Mouse (Mus musculus): ENCODE data around the gene Ccdc169.

Ccdc169 gene

GRCm38 (mm10) chr3:55203621-55204020, 66.5 kb downstream of the Ccdc169 start:
- peak; percentile 74 for DNase-seq

GRCm38 (mm10) chr3:55206413-55206812, 69.3 kb downstream of the Ccdc169 start:
- no peak for DNase-seq

GRCm38 (mm10) chr3:55207665-55208064, 70.5 kb downstream of the Ccdc169 start:
- no peak for DNase-seq

GRCm38 (mm10) chr3:55212254-55212653, 75.1 kb downstream of the Ccdc169 start:
- DNase-seq = no peak

- peak; percentile 79 for DNase-seq
Measured at GRCm38 (mm10) chr3:55213785-55214184, 76.6 kb downstream of the Ccdc169 start.

- peak; percentile 39 for DNase-seq
Measured at GRCm38 (mm10) chr3:55214413-55214812, 77.3 kb downstream of the Ccdc169 start.

- DNase-seq = no peak
Measured at GRCm38 (mm10) chr3:55222502-55222901, 85.4 kb downstream of the Ccdc169 start.

Measured in heart, adult 11 months (tissue).